Mouse (Mus musculus): ENCODE data around the gene Ergic1.

- peak; percentile 98 for TF ChIP-seq CTCF (IDR thresholded peaks at IDR 0.05; ENCODE audit: extremely low read depth, insufficient read length, insufficient replicate concordance, low read depth, low read length)
- peak; percentile 38; the same call in 1 of the 2 replicates for TF ChIP-seq POLR2A (IDR thresholded peaks at IDR 0.05; ENCODE audit: low read depth, low read length)
Observed at GRCm38 (mm10) chr17:26662978-26663683, 101.8 kb downstream of the Ergic1 start, which contains the start of gene Atp6v0e.
